Mouse (Mus musculus) stomach, postnatal 0 days (tissue): Measurements from ENCODE around the gene Rasal3. TPM values are rescaled to one million over a fixed set of nuclear protein-coding genes. Genes with fewer than 3 reads are reported as not detected.
A peak's percentile ranks its signal among the peaks of the same experiment; 100 is the strongest.

Source experiments
- ATAC-seq: fragments of 200-750 bp; cut with Nextera tagmentation; 2 replicates; pipeline ENCODE4 v1.8.0; 2017; ENCODE audit not compliant: low FRiP score, low TSS enrichment
- DNase-seq: peaks from one replicate; pipeline ENCODE4 v3.0.0-alpha.2; 2016; ENCODE audit warnings: low spot score
- H3K27ac ChIP-seq: fragments of 300-500 bp; sonication (generic); replicated peaks from 2 replicates; pipeline ENCODE4 v1.5.1; 2014; ENCODE audit warnings: mild to moderate bottlenecking, control low read depth
- H3K27me3 ChIP-seq: fragments of 300-500 bp; sonication (generic); 2 replicates; pipeline ENCODE4 v1.6.1; 2014; ENCODE audit warnings: low read length; ENCODE audit not compliant: control insufficient read depth, insufficient read depth
- H3K36me3 ChIP-seq: fragments of 300-500 bp; sonication (generic); 2 replicates; pipeline ENCODE4 v1.6.1; 2014; ENCODE audit warnings: low read length, mixed read lengths; ENCODE audit not compliant: control insufficient read depth, insufficient read depth
- H3K4me1 ChIP-seq: fragments of 300-500 bp; sonication (generic); replicated peaks from 2 replicates; pipeline ENCODE4 v1.6.1; 2014; ENCODE audit warnings: antibody characterized with exemption; ENCODE audit not compliant: control insufficient read depth, insufficient read depth
- H3K4me2 ChIP-seq: fragments of 300-500 bp; sonication (generic); replicated peaks from 2 replicates; pipeline ENCODE4 v1.6.1; 2014; ENCODE audit warnings: low read depth, mild to moderate bottlenecking, control low read depth, moderate library complexity
- H3K4me3 ChIP-seq: fragments of 300-500 bp; sonication (generic); 2 replicates; pipeline ENCODE4 v1.5.1; 2014; ENCODE audit warnings: low read depth, low read length, control low read depth
- H3K9ac ChIP-seq: fragments of 300-500 bp; sonication (generic); 2 replicates; pipeline ENCODE4 v1.6.1; 2014; ENCODE audit warnings: mild to moderate bottlenecking, low read length, control low read depth, mixed read lengths
- H3K9me3 ChIP-seq: fragments of 300-500 bp; sonication (generic); 2 replicates; pipeline ENCODE4 v1.6.1; 2016; ENCODE audit warnings: low read length; ENCODE audit not compliant: control insufficient read depth
- CTCF ChIP-seq: IDR thresholded peaks from 2 replicates; pipeline ENCODE4 v1.5.1; 2016; ENCODE audit warnings: antibody characterized with exemption, low read depth, mild to moderate bottlenecking, moderate library complexity
- EP300 ChIP-seq: optimal IDR thresholded peaks from 2 replicates; pipeline ENCODE3; 2016; ENCODE audit warnings: antibody characterized with exemption
- WGBS: fragments of 180-500 bp; shearing (Covaris S2); extraction: QIAGEN DNeasy Blood & Tissue Kit; methylation state at CpG from one replicate; pipeline ENCODE4 v1.1.7; 2014; 5-methylcytosine and 5-hydroxymethylcytosine counted together
- polyA plus RNA-seq: library from polyadenylated mRNA; unstranded; fragments of >200 nt; fragmentation: Nextera tagmentation; extraction: Ambion mirVana; gene quantifications from 2 replicates; pipeline ENCODE4 v1.2.1, GENCODE M21; 2015

Gene Rasal3
- polyA plus RNA-seq, 1 experiment from 2014 or later = 0.63 TPM

- no peak for ATAC-seq
- Histone ChIP-seq H3K36me3 (no peaks in the 10 kb centered on the region; the same call in 1 of the 2 replicates), H3K4me2 (no peak overlapping the region), H3K4me3 (no peak overlapping the region), H3K9me3 (no peaks in the 10 kb centered on the region), H3K9ac (no peak overlapping the region), H3K27ac (no peak overlapping the region), H3K27me3 (no peaks in the 10 kb centered on the region), H3K4me1 (no peaks in the 10 kb centered on the region)
- TF ChIP-seq CTCF (no peak), EP300 (no peak)
- WGBS = 78% methylated on average over 2 of the region's 2 CpGs
- DNase-seq = no peak
Observed at GRCm38 (mm10) chr17:32378786-32379185, 24.6 kb downstream of the Rasal3 start.

GRCm38 (mm10) chr17:32377137-32377536 is 26.2 kb downstream of the Rasal3 start:
- H3K4me1 ChIP-seq = no peaks in the 10 kb centered on the region
- H3K9me3 ChIP-seq = no peaks in the 10 kb centered on the region
- no peaks in the 10 kb centered on the region; the same call in 1 of the 2 replicates for H3K36me3 ChIP-seq
- no peak overlapping the region for H3K4me3 ChIP-seq
- H3K27ac ChIP-seq = no peak overlapping the region
- H3K27me3 ChIP-seq = no peaks in the 10 kb centered on the region
- ATAC-seq = no peak
- DNase-seq = no peak
- H3K4me2 ChIP-seq = no peak overlapping the region
- TF ChIP-seq EP300 (no peak), CTCF (no peak)
- H3K9ac ChIP-seq = no peak overlapping the region
- WGBS = 73% methylated on average over 9 of the region's 9 CpGs

GRCm38 (mm10) chr17:32376475-32376874 is 26.9 kb downstream of the Rasal3 start:
- Histone ChIP-seq H3K27ac (no peak overlapping the region), H3K36me3 (no peaks in the 10 kb centered on the region; the same call in 1 of the 2 replicates), H3K27me3 (no peaks in the 10 kb centered on the region), H3K9me3 (no peaks in the 10 kb centered on the region), H3K4me1 (no peaks in the 10 kb centered on the region), H3K9ac (no peak overlapping the region), H3K4me3 (no peak overlapping the region), H3K4me2 (no peak overlapping the region)
- 79% methylated on average over 15 of the region's 15 CpGs for WGBS
- no peak for TF ChIP-seq CTCF
- TF ChIP-seq EP300 = no peak
- ATAC-seq (no peak), DNase-seq (no peak)

GRCm38 (mm10) chr17:32368991-32369578 is 34.3 kb downstream of the Rasal3 start:
- DNase-seq (peak; percentile 71), ATAC-seq (peak; percentile 64)
- 19% methylated on average over 10 of the region's 17 CpGs for WGBS
- Histone ChIP-seq H3K36me3 (no peaks in the 10 kb centered on the region), H3K9ac (peak overlapping the region; percentile 14; the same call in 1 of the 2 replicates), H3K27me3 (no peaks in the 10 kb centered on the region), H3K4me2 (peak overlapping the region; percentile 45), H3K4me1 (no peaks in the 10 kb centered on the region), H3K4me3 (peak overlapping the region; percentile 31; the same call in 1 of the 2 replicates), H3K9me3 (no peaks in the 10 kb centered on the region), H3K27ac (0 out of 2 replicates have a peak overlapping the region, but pooled peaks have one; percentile 24)
- no peak for TF ChIP-seq EP300
- TF ChIP-seq CTCF = no peak

GRCm38 (mm10) chr17:32367706-32368105 is 35.7 kb downstream of the Rasal3 start:
- Histone ChIP-seq H3K36me3 (no peaks in the 10 kb centered on the region), H3K27ac (no peak overlapping the region), H3K4me3 (no peak overlapping the region), H3K9me3 (no peaks in the 10 kb centered on the region), H3K9ac (no peak overlapping the region), H3K27me3 (no peaks in the 10 kb centered on the region), H3K4me2 (no peak overlapping the region), H3K4me1 (peaks cover 5% of the 10 kb centered on the region)
- ATAC-seq (no peak), DNase-seq (no peak)
- 88% methylated on average over 11 of the region's 11 CpGs for WGBS
- TF ChIP-seq EP300 (no peak), CTCF (no peak)

- Histone ChIP-seq H3K4me3 (no peak overlapping the region), H3K9ac (no peak overlapping the region), H3K27ac (no peak overlapping the region), H3K4me2 (no peak overlapping the region), H3K4me1 (peaks cover 5% of the 10 kb centered on the region), H3K9me3 (no peaks in the 10 kb centered on the region), H3K27me3 (no peaks in the 10 kb centered on the region), H3K36me3 (peaks cover 2% of the 10 kb centered on the region; the same call in 1 of the 2 replicates)
- ATAC-seq (no peak), DNase-seq (no peak)
- 54% methylated on average over 1 of the region's 1 CpGs for WGBS
- TF ChIP-seq EP300 (no peak), CTCF (no peak)
Observed at GRCm38 (mm10) chr17:32365296-32365695, 38.1 kb downstream of the Rasal3 start.
